In the genomic region with DNA sequence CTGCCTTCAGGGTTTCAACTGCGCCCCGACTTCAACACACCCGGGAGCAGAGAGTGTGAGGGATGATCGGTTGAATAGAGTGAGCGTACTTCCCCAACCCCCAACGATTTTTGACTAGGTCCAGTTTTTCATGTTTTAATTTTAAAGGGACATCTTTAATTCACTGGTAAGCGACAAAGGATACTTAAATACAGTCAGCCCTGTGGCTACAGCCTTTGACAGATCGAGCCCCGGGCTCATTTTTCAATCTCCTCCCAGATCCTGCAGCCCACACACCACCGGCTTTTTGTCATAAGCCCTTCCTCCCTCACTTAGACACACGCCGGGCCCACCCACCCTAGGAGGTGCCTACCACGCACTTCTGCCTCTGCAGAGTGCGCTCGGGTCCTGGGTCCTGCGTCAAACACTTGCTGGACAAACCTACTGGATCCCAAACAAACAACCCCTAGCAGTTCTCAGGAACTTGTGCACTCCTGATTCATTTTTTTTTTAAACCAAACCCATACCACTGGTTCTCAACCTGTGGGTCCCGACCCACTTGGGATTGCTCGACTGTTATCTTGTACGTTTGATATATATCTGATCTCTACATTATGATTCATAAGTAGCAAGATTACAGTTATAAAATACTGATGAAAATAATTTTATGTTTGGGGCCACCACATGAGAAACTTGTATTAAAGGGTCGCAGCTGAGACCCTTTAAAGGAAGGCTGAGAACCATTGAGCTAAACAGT, we compare ENCODE assay signal across 8 mouse cellular contexts. TPM values are rescaled to one million over a fixed set of nuclear protein-coding genes. Genes with fewer than 3 reads are reported as not detected.
DNase-seq lines count a peak whose midpoint lies in the region; ATAC-seq and TF ChIP-seq lines count a peak whose summit lies in the region.

No protein-coding gene starts in this region.

- no peaks in the 10 kb centered on the region for H3K36me3 ChIP-seq in kidney, embryonic 15.5 days
- 0 out of 2 replicates have a peak, but pooled peaks cover under 1% of the 10 kb centered on the region for H3K36me3 ChIP-seq in liver, embryonic 12.5 days

- peak overlapping the region; percentile 77 for H3K4me3 ChIP-seq in kidney, embryonic 15.5 days (replicated peaks)
- peak overlapping the region; percentile 87 for H3K4me3 ChIP-seq in bone marrow, adult 2 months (replicated peaks; ENCODE audit: control insufficient read depth, low read depth, low read length)
- peak overlapping the region; percentile 81 for H3K4me3 ChIP-seq in liver, embryonic 12.5 days

- DNase-seq in kidney, adult 8-10 months = no peak
- peak; percentile 74 for DNase-seq in retina, postnatal 1 day
- no peak for DNase-seq in right cerebral cortex, postnatal 14 days
- no peak for DNase-seq in adipocyte (ENCODE audit: low spot score)

- peak; percentile 66 for ATAC-seq in kidney, embryonic 15.5 days (replicated peaks; ENCODE audit: low FRiP score)
- peak; percentile 51 for ATAC-seq in granulocyte monocyte progenitor cell, adult 5-6 weeks (replicated peaks; ENCODE audit: poor library complexity, severe bottlenecking)
- peak; percentile 26; the same call in 1 of the 2 replicates for ATAC-seq in liver, embryonic 12.5 days

- H3K4me2 ChIP-seq in kidney, embryonic 15.5 days = peak overlapping the region; percentile 87
- peak overlapping the region; percentile 100 for H3K4me2 ChIP-seq in liver, embryonic 12.5 days

- H3K9ac ChIP-seq in kidney, embryonic 15.5 days = peak overlapping the region; percentile 66
- H3K9ac ChIP-seq in liver, embryonic 12.5 days = peak overlapping the region; percentile 84

- H3K9me3 ChIP-seq in kidney, embryonic 15.5 days (replicated peaks) = no peaks in the 10 kb centered on the region
- no peaks in the 10 kb centered on the region for H3K9me3 ChIP-seq in liver, embryonic 12.5 days (replicated peaks)

- H3K4me1 ChIP-seq in kidney, embryonic 15.5 days = peaks cover 31% of the 10 kb centered on the region
- H3K4me1 ChIP-seq in bone marrow, adult 2 months (ENCODE audit: control insufficient read depth, insufficient read depth, low read length) = no peaks in the 10 kb centered on the region; the same call in 1 of the 2 replicates
- peaks cover 48% of the 10 kb centered on the region for H3K4me1 ChIP-seq in liver, embryonic 12.5 days

- peak; percentile 25; the same call in 1 of the 2 replicates for TF ChIP-seq POLR2A in bone marrow, adult 2 months (IDR thresholded peaks at IDR 0.05; ENCODE audit: borderline replicate concordance, control insufficient read depth, low read depth, low read length)

- 3% methylated on average over 20 of the region's 20 CpGs for whole genome bisulfite sequencing in kidney, embryonic 15.5 days
- WGBS in bone marrow, adult 2 months = 5% methylated on average over 20 of the region's 20 CpGs
- 3% methylated on average over 20 of the region's 20 CpGs for WGBS in liver, embryonic 12.5 days (ENCODE audit: insufficient replicate concordance)

- TF ChIP-seq CTCF in bone marrow, adult 2 months (IDR thresholded peaks at IDR 0.05; ENCODE audit: control insufficient read depth, insufficient read depth, low read length) = no peak

- peak overlapping the region; percentile 78 for H3K27ac ChIP-seq in kidney, embryonic 15.5 days
- peak overlapping the region; percentile 86 for H3K27ac ChIP-seq in bone marrow, adult 2 months (ENCODE audit: control insufficient read depth, insufficient read depth, low read depth, low read length, poor library complexity)
- H3K27ac ChIP-seq in liver, embryonic 12.5 days = peak overlapping the region; percentile 79

- peaks cover 46% of the 10 kb centered on the region for H3K27me3 ChIP-seq in kidney, embryonic 15.5 days
- peaks cover 21% of the 10 kb centered on the region; the same call in 1 of the 2 replicates for H3K27me3 ChIP-seq in liver, embryonic 12.5 days (replicated peaks)

RNA-seq across cellular contexts. Expression of a gene that starts 0.7 kb away (rescaled TPM):
- polyA plus RNA-seq in kidney, embryonic 15.5 days (2015; fragmentation: Nextera tagmentation; extraction: Ambion mirVana) = 5.2 and 5.5 TPM in 2 replicates
- polyA plus RNA-seq in bone marrow, adult 2 months (2011; ENCODE audit: insufficient read depth, insufficient read length, low replicate concordance, missing spikeins) = 47.4 and 85.5 TPM in 2 replicates
- total RNA-seq in granulocyte monocyte progenitor cell, adult 5-6 weeks (2014; fragmentation: Nextera tagmentation) = 711 and 754 TPM in 2 replicates
- total RNA-seq in granulocyte monocyte progenitor cell, adult 5-6 weeks (2017) = 604 and 618 TPM in 2 replicates
- polyA plus RNA-seq in liver, embryonic 12.5 days (2016; fragmentation: Nextera tagmentation; extraction: Ambion mirVana) = 24.3 and 24.7 TPM in 2 replicates
